Mouse (Mus musculus) lung, postnatal 0 days (tissue): Measurements from ENCODE around the gene Ccpg1. TPM values are rescaled to one million over a fixed set of nuclear protein-coding genes. Genes with fewer than 3 reads are reported as not detected.

Experiments
- ATAC-seq: fragments of 200-750 bp; cut with Nextera tagmentation; 2 replicates; pipeline ENCODE4 v1.8.0; 2017; ENCODE audit warnings: moderate library complexity
- DNase-seq: peaks from one replicate; pipeline ENCODE4 v3.0.0-alpha.2; 2016; ENCODE audit warnings: low spot score
- H3K27ac ChIP-seq: fragments of 300-500 bp; sonication (generic); 2 replicates; pipeline ENCODE4 v1.5.1; 2014; ENCODE audit warnings: antibody characterized with exemption, mild to moderate bottlenecking, low read length, mixed read lengths
- H3K27me3 ChIP-seq: fragments of 300-500 bp; sonication (generic); replicated peaks from 2 replicates; pipeline ENCODE4 v1.6.1; 2014; ENCODE audit warnings: low read length, mixed read lengths; ENCODE audit not compliant: insufficient read depth
- H3K36me3 ChIP-seq: fragments of 300-500 bp; sonication (generic); 2 replicates; pipeline ENCODE4 v1.6.1; 2014; ENCODE audit warnings: low read length, mixed read lengths; ENCODE audit not compliant: insufficient read depth
- H3K4me1 ChIP-seq: fragments of 300-500 bp; sonication (generic); 2 replicates; pipeline ENCODE4 v1.6.1; 2014; ENCODE audit warnings: antibody characterized with exemption, low read depth, low read length, mixed read lengths; ENCODE audit not compliant: insufficient read depth
- H3K4me2 ChIP-seq: fragments of 300-500 bp; sonication (generic); replicated peaks from 2 replicates; pipeline ENCODE4 v1.6.1; 2014; ENCODE audit warnings: low read depth, mild to moderate bottlenecking, low read length, moderate library complexity, mixed read lengths
- H3K4me3 ChIP-seq: fragments of 300-500 bp; sonication (generic); 2 replicates; pipeline ENCODE4 v1.5.1; 2014; ENCODE audit warnings: low read depth, low read length
- H3K9ac ChIP-seq: fragments of 300-500 bp; sonication (generic); replicated peaks from 2 replicates; pipeline ENCODE4 v1.6.1; 2014; ENCODE audit warnings: low read depth, mild to moderate bottlenecking
- H3K9me3 ChIP-seq: fragments of 300-500 bp; sonication (generic); 2 replicates; pipeline ENCODE4 v1.6.1; 2016; ENCODE audit warnings: low read length, mixed read lengths
- CTCF ChIP-seq: IDR thresholded peaks from 2 replicates; pipeline ENCODE4 v1.5.1; 2016; ENCODE audit warnings: antibody characterized with exemption, mild to moderate bottlenecking
- EP300 ChIP-seq: IDR thresholded peaks from 2 replicates; pipeline ENCODE4 v1.6.1; 2016; ENCODE audit warnings: antibody characterized with exemption, mild to moderate bottlenecking, control low read depth
- WGBS: fragments of 180-500 bp; shearing (Covaris S2); extraction: QIAGEN DNeasy Blood & Tissue Kit; methylation state at CpG from one replicate; pipeline ENCODE4 v1.1.7; 2014; 5-methylcytosine and 5-hydroxymethylcytosine counted together
- polyA plus RNA-seq: library from polyadenylated mRNA; unstranded; fragments of >200 nt; fragmentation: Nextera tagmentation; extraction: Ambion mirVana; gene quantifications from 2 replicates; pipeline ENCODE4 v1.2.1, GENCODE M21; 2015

Gene Ccpg1
- polyA plus RNA-seq, 1 experiment from 2014 or later: 56.0 TPM

DNA sequence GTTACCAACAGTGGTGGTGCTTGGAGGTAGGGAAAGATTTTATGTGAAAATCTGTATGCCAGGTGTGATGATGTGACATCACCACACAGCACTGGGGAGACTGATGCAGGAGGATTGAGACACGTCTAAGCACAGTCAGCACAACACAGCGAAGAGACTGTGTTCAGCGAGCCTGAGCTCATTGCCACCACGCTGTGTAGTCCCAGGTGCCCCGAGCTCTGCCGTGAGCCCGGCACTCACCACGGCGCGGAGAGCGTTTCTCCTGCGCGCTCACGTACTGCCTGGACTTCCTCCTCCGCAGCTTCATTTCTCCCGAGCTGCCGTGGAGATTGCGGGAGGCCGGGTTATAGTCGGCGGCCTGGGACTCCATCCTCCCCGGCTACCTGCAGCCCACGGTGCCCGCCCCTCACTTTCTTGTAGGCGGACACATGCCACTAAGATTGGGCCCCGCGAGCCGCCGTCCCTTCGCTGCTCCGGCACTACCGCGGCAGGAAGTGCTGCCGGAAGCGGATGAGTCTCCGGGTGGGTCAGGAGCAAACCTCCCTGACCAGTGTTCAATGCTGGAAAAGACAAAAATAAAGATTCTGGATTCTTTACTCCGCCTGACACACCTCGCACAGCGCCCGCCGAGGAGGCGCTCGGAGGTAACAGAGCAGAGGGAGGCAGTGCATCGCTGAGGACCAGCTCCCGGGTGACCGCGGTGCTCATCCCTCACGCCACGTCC lies 54.2 kb downstream of the Ccpg1 start:
- 1% methylated on average over 49 of the region's 49 CpGs for WGBS
- Histone ChIP-seq H3K4me1 (peaks cover 9% of the 10 kb centered on the region), H3K36me3 (no peaks in the 10 kb centered on the region), H3K27ac (peak overlapping the region; percentile 76), H3K9me3 (no peaks in the 10 kb centered on the region), H3K27me3 (no peaks in the 10 kb centered on the region), H3K9ac (peak overlapping the region; percentile 74), H3K4me3 (peak overlapping the region; percentile 77), H3K4me2 (peak overlapping the region; percentile 75)
- TF ChIP-seq EP300 (peak; percentile 13; the same call in 1 of the 2 replicates), CTCF (no peak)
- ATAC-seq: peak; percentile 88
- DNase-seq: peak; percentile 93

DNA sequence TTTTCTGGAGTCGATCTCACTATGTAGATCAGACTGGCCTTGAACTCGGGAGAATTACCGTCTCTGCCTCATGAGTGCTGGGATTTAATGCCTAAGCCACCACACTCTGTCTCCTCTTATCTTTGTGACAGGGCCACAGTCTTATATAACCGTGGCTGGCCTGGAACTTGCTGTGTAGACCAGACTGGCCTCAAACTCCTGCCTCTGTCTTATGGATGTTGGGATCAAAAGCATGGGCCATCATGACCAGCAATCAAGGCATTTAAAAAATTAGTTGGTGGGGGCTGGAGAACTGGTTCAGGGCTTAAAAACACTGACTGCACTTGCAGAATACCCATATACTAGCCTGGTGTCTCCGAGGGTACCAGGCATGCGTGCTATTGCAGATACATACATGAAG lies 54.9 kb downstream of the Ccpg1 start, which contains the start of gene Pigb:
TSS of gene Pigb (minus strand) at position 299 of the 400 bp plus-strand sequence.
- WGBS: 28% methylated on average over 6 of the region's 6 CpGs
- H3K27me3 ChIP-seq: no peaks in the 10 kb centered on the region
- peak within 1 kb of the TSS; percentile 75 for H3K4me2 ChIP-seq
- peak within 1 kb of the TSS; percentile 76 for H3K27ac ChIP-seq
- DNase-seq (no peak), ATAC-seq (no peak)
- peak within 1 kb of the TSS; percentile 74 for H3K9ac ChIP-seq
- H3K4me1 ChIP-seq: peaks cover 14% of the 10 kb centered on the region
- H3K4me3 ChIP-seq: peak within 1 kb of the TSS; percentile 77
- H3K36me3 ChIP-seq: no peaks in the 10 kb centered on the region
- H3K9me3 ChIP-seq: no peaks in the 10 kb centered on the region
- TF ChIP-seq EP300 (no peak), CTCF (no peak)

DNA sequence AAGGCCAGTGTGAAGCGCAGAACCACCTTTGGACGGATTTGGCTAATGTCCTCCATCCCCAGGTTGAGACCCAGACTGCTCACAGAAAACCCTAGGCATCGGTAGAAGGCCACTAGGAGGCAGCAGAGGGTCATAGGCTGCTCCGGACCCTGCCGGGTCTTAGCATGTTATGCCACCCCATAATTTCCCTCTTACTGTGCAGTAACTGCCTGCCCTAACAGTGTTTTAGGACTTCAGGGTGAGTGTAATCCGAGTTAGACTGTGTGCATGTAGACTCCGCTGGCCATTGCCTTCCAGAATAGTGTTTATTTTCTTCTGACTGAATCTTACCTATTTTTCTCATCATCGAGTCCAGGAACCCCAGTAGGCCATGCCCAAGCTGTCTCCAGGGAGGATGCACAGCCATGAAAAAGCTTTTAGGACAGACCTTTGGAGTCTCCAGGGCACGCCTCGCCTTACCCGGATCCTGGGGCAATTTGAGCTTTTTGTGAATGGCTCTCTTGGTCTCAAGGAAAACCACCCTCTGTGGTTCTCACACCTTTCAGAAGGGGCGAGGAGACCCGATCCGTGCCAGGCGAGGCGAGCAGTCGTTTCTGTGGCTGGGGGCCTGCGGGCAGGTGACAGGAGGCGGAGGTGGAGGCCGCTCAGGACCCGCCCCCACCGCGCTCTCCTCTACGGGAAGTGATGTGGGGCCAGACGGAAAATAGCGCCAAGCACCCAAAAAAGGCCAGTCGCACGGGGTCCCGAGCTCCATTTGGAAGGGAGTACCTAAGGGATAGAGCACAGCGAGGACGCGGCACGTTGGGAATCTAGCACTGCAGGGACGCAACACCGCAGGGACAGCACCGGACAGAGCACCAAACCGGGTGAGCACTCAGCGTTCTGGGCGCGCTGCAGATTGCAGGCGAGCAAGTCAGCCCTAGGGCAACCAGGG lies 59.2 kb downstream of the Ccpg1 start, which contains the start of gene Rab27a:
TSS of gene Rab27a (plus strand) at position 709 of the 934 bp plus-strand sequence.
- H3K4me2 ChIP-seq: peak within 1 kb of the TSS; percentile 89
- peak; percentile 90 for DNase-seq
- peak; percentile 80 for ATAC-seq
- peak within 1 kb of the TSS; percentile 51 for H3K9ac ChIP-seq
- 1% methylated on average over 41 of the region's 41 CpGs for WGBS
- peaks cover 14% of the 10 kb centered on the region for H3K4me1 ChIP-seq
- H3K9me3 ChIP-seq: no peaks in the 10 kb centered on the region
- no peaks in the 10 kb centered on the region for H3K36me3 ChIP-seq
- H3K27me3 ChIP-seq: no peaks in the 10 kb centered on the region
- H3K4me3 ChIP-seq: peak within 1 kb of the TSS; percentile 46
- TF ChIP-seq EP300 (no peak), CTCF (peak; percentile 97)
- peak within 1 kb of the TSS; percentile 74 for H3K27ac ChIP-seq

DNA sequence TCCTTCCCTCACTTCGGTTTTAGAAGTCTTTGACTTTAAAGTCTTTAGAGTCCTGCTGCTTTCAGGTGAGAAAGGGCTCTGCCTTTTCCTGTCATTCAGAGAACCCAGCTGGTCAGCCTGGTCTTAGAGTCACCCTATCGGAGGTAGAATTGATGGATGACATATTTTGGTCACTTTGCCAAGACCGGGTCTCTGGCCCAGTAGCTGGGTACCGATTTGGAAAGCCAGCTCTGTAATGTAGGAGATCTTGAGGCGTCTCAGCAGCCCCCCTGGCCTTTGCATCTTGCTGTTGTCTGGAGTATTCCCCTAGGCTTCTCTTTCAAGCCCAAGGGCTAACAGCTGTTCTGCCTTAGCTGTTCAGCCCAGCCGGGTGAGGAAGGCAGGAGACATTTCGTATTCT lies 60.0 kb downstream of the Ccpg1 start:
- DNase-seq (no peak), ATAC-seq (no peak)
- Histone ChIP-seq H3K4me3 (peak overlapping the region; percentile 46), H3K27me3 (no peaks in the 10 kb centered on the region), H3K36me3 (no peaks in the 10 kb centered on the region), H3K4me2 (peak overlapping the region; percentile 89), H3K9me3 (no peaks in the 10 kb centered on the region), H3K4me1 (peaks cover 17% of the 10 kb centered on the region), H3K9ac (peak overlapping the region; percentile 51; the same call in 1 of the 2 replicates), H3K27ac (peak overlapping the region; percentile 74)
- TF ChIP-seq CTCF (no peak), EP300 (no peak)
- WGBS: 7% methylated on average over 7 of the region's 7 CpGs

DNA sequence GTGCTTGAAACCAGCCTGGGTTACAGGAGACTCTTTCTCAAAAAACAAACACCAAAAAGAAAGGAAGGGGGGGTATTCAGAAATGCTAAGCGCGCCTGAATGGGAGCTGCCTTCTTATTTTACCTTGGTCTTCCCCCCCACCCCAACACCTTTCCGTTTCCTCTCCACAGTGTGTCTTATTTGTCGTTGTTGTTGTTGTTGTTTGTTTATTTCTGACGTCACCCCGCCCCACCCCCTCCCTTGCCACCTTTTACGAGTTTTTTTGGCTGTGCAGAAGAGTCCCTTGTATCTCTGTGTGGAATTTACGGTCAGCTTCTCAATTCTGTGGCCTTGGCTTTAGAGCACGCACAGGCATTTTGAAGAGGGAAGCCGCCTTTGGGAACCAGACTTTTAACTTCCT lies 60.5 kb downstream of the Ccpg1 start:
- ATAC-seq (no peak), DNase-seq (no peak)
- Histone ChIP-seq H3K36me3 (no peaks in the 10 kb centered on the region), H3K27me3 (no peaks in the 10 kb centered on the region), H3K4me2 (peak overlapping the region; percentile 89), H3K27ac (0 out of 2 replicates have a peak overlapping the region, but pooled peaks have one; percentile 74), H3K4me1 (peaks cover 14% of the 10 kb centered on the region; the same call in 1 of the 2 replicates), H3K9me3 (no peaks in the 10 kb centered on the region), H3K4me3 (peak overlapping the region; percentile 46), H3K9ac (peak overlapping the region; percentile 51; the same call in 1 of the 2 replicates)
- WGBS: 59% methylated on average over 10 of the region's 10 CpGs
- TF ChIP-seq EP300 (no peak), CTCF (no peak)

DNA sequence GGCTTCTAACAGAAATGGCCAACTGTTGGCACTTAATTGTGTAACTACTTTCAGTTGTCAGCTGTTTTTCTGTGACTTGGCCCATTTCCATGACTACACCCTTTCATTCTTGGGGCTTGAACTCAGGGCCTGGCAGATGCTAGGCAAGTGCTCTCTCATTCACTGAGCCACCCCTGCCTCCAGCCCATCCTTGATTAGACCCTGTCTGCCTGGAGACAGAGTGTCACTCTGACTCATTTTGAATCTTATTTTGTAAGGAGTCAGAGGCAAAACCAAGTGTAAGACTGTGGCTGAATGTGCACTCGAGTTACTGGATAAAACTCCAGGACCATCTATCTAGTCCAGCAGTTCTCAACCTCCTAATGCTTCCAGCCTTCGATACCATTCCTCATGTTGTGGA lies 62.7 kb downstream of the Ccpg1 start:
- no peaks in the 10 kb centered on the region for H3K9me3 ChIP-seq

More for the DNA sequence above, 62.7 kb downstream of the Ccpg1 start:
- peaks cover 14% of the 10 kb centered on the region; the same call in 1 of the 2 replicates for H3K4me1 ChIP-seq
- no peak for DNase-seq
- no peak overlapping the region for H3K27ac ChIP-seq
- no peak for ATAC-seq
- TF ChIP-seq CTCF (no peak), EP300 (no peak)
- no peaks in the 10 kb centered on the region for H3K27me3 ChIP-seq
- H3K4me3 ChIP-seq: no peak overlapping the region
- no peak overlapping the region for H3K9ac ChIP-seq
- no peaks in the 10 kb centered on the region for H3K36me3 ChIP-seq
- no peak overlapping the region for H3K4me2 ChIP-seq
- WGBS: 86% methylated on average over 2 of the region's 2 CpGs
